Mouse (Mus musculus): ENCODE measurements around the gene N4bp2. TPM values are rescaled to one million over a fixed set of nuclear protein-coding genes. Genes with fewer than 3 reads are reported as not detected.
"Not testable (repeated sequence)": the region's sequence is repeated elsewhere in the genome, so short reads cannot be mapped to it uniquely, and the experiment has no call there.

Gene N4bp2
- 12.0 and 12.1 TPM in 2 replicates for polyA plus RNA-seq (2015; fragmentation: Nextera tagmentation; extraction: Ambion mirVana)

GRCm38 (mm10) chr5:65763088-65763915 is at the start of gene N4bp2:
Gene N4bp2, plus strand, starts transcription at chr5:65763521.
- Histone ChIP-seq H3K9ac (ENCODE audit: low read depth, low read length) (peak within 1 kb of the TSS; percentile 99), H3K4me2 (ENCODE audit: low read length) (peak within 1 kb of the TSS; percentile 72), H3K4me1 (ENCODE audit: control insufficient read depth, insufficient read depth, low read depth, low read length) (peaks cover 5% of the 10 kb centered on the region), H3K27me3 (replicated peaks; ENCODE audit: control insufficient read depth, insufficient read depth, low read length) (no peaks in the 10 kb centered on the region), H3K9me3 (ENCODE audit: control insufficient read depth, low read length) (no peaks in the 10 kb centered on the region), H3K27ac (ENCODE audit: low read depth, low read length) (peak within 1 kb of the TSS; percentile 100), H3K36me3 (ENCODE audit: control insufficient read depth, insufficient read depth, low read length) (no peaks in the 10 kb centered on the region), H3K4me3 (ENCODE audit: low read length) (peak within 1 kb of the TSS; percentile 91)
- ATAC-seq: peak; percentile 37
- 1% methylated on average over 53 of the region's 80 CpGs for WGBS

GRCm38 (mm10) chr5:65715084-65715483 is 48.2 kb upstream of the N4bp2 start:
- 90% methylated on average over 6 of the region's 6 CpGs for WGBS

GRCm38 (mm10) chr5:65717063-65717902 is 46.0 kb upstream of the N4bp2 start:
- 83% methylated on average over 18 of the region's 18 CpGs for WGBS
- no peaks in the 10 kb centered on the region for H3K36me3 ChIP-seq (ENCODE audit: control insufficient read depth, insufficient read depth, low read length)

More at GRCm38 (mm10) chr5:65715084-65715483, 48.2 kb upstream of the N4bp2 start:
- no peak overlapping the region for H3K27ac ChIP-seq (ENCODE audit: low read depth, low read length)
- H3K4me3 ChIP-seq (ENCODE audit: low read length): no peak overlapping the region
- no peaks in the 10 kb centered on the region for H3K36me3 ChIP-seq (ENCODE audit: control insufficient read depth, insufficient read depth, low read length)
- H3K4me2 ChIP-seq (ENCODE audit: low read length): no peak overlapping the region
- no peak overlapping the region for H3K9ac ChIP-seq (ENCODE audit: low read depth, low read length)
- no peaks in the 10 kb centered on the region for H3K27me3 ChIP-seq (replicated peaks; ENCODE audit: control insufficient read depth, insufficient read depth, low read length)
- H3K9me3 ChIP-seq (ENCODE audit: control insufficient read depth, low read length): no peaks in the 10 kb centered on the region
- no peak for ATAC-seq
- H3K4me1 ChIP-seq (ENCODE audit: control insufficient read depth, insufficient read depth, low read depth, low read length): no peaks in the 10 kb centered on the region

GRCm38 (mm10) chr5:65717903-65718211 is 45.5 kb upstream of the N4bp2 start:
- not testable (repeated sequence) for H3K4me3 ChIP-seq (ENCODE audit: low read length); H3K9ac ChIP-seq (ENCODE audit: low read depth, low read length); H3K4me2 ChIP-seq (ENCODE audit: low read length); H3K27me3 ChIP-seq (replicated peaks; ENCODE audit: control insufficient read depth, insufficient read depth, low read length); ATAC-seq; H3K36me3 ChIP-seq (ENCODE audit: control insufficient read depth, insufficient read depth, low read length); H3K4me1 ChIP-seq (ENCODE audit: control insufficient read depth, insufficient read depth, low read depth, low read length); H3K9me3 ChIP-seq (ENCODE audit: control insufficient read depth, low read length); H3K27ac ChIP-seq (ENCODE audit: low read depth, low read length)
- 96% methylated on average over 8 of the region's 8 CpGs for WGBS

More at GRCm38 (mm10) chr5:65717063-65717902, 46.0 kb upstream of the N4bp2 start:
- H3K27me3 ChIP-seq (replicated peaks; ENCODE audit: control insufficient read depth, insufficient read depth, low read length): no peaks in the 10 kb centered on the region
- no peak overlapping the region for H3K4me2 ChIP-seq (ENCODE audit: low read length)
- no peak overlapping the region for H3K4me3 ChIP-seq (ENCODE audit: low read length)
- H3K27ac ChIP-seq (ENCODE audit: low read depth, low read length): no peak overlapping the region
- ATAC-seq: no peak
- no peaks in the 10 kb centered on the region for H3K9me3 ChIP-seq (ENCODE audit: control insufficient read depth, low read length)
- no peaks in the 10 kb centered on the region for H3K4me1 ChIP-seq (ENCODE audit: control insufficient read depth, insufficient read depth, low read depth, low read length)
- H3K9ac ChIP-seq (ENCODE audit: low read depth, low read length): no peak overlapping the region

- H3K4me2 ChIP-seq (ENCODE audit: low read length): no peak overlapping the region
- WGBS: 21% methylated on average over 3 of the region's 3 CpGs
- no peak overlapping the region for H3K9ac ChIP-seq (ENCODE audit: low read depth, low read length)
- ATAC-seq: no peak
- H3K27ac ChIP-seq (ENCODE audit: low read depth, low read length): no peak overlapping the region
- H3K4me3 ChIP-seq (ENCODE audit: low read length): no peak overlapping the region
- H3K4me1 ChIP-seq (ENCODE audit: control insufficient read depth, insufficient read depth, low read depth, low read length): no peaks in the 10 kb centered on the region
- no peaks in the 10 kb centered on the region for H3K36me3 ChIP-seq (ENCODE audit: control insufficient read depth, insufficient read depth, low read length)
- no peaks in the 10 kb centered on the region for H3K27me3 ChIP-seq (replicated peaks; ENCODE audit: control insufficient read depth, insufficient read depth, low read length)
- no peaks in the 10 kb centered on the region for H3K9me3 ChIP-seq (ENCODE audit: control insufficient read depth, low read length)
Observed at GRCm38 (mm10) chr5:65718368-65718767, 45.0 kb upstream of the N4bp2 start.

GRCm38 (mm10) chr5:65724311-65725054 is 38.8 kb upstream of the N4bp2 start:
- no peaks in the 10 kb centered on the region for H3K27me3 ChIP-seq (replicated peaks; ENCODE audit: control insufficient read depth, insufficient read depth, low read length)
- H3K27ac ChIP-seq (ENCODE audit: low read depth, low read length): peak overlapping the region; percentile 80
- peak overlapping the region; percentile 47 for H3K4me3 ChIP-seq (ENCODE audit: low read length)
- H3K36me3 ChIP-seq (ENCODE audit: control insufficient read depth, insufficient read depth, low read length): no peaks in the 10 kb centered on the region
- WGBS: under 1% methylated on average over 23 of the region's 23 CpGs
- H3K4me2 ChIP-seq (ENCODE audit: low read length): peak overlapping the region; percentile 84
- ATAC-seq: peak; percentile 90
- H3K9me3 ChIP-seq (ENCODE audit: control insufficient read depth, low read length): no peaks in the 10 kb centered on the region
- H3K9ac ChIP-seq (ENCODE audit: low read depth, low read length): peak overlapping the region; percentile 67
- no peaks in the 10 kb centered on the region for H3K4me1 ChIP-seq (ENCODE audit: control insufficient read depth, insufficient read depth, low read depth, low read length)

- Histone ChIP-seq H3K27me3 (replicated peaks; ENCODE audit: control insufficient read depth, insufficient read depth, low read length) (no peaks in the 10 kb centered on the region), H3K4me3 (ENCODE audit: low read length) (no peak overlapping the region), H3K9ac (ENCODE audit: low read depth, low read length) (no peak overlapping the region), H3K36me3 (ENCODE audit: control insufficient read depth, insufficient read depth, low read length) (no peaks in the 10 kb centered on the region), H3K4me1 (ENCODE audit: control insufficient read depth, insufficient read depth, low read depth, low read length) (no peaks in the 10 kb centered on the region), H3K4me2 (ENCODE audit: low read length) (no peak overlapping the region), H3K27ac (ENCODE audit: low read depth, low read length) (no peak overlapping the region; the same call in 1 of the 2 replicates), H3K9me3 (ENCODE audit: control insufficient read depth, low read length) (no peaks in the 10 kb centered on the region)
- no peak for ATAC-seq
- 53% methylated on average over 9 of the region's 9 CpGs for WGBS
Observed at GRCm38 (mm10) chr5:65731173-65732007, 31.9 kb upstream of the N4bp2 start.

- 81% methylated on average over 2 of the region's 2 CpGs for WGBS
- no peak for ATAC-seq
- no peak overlapping the region for H3K9ac ChIP-seq (ENCODE audit: low read depth, low read length)
- no peaks in the 10 kb centered on the region for H3K4me1 ChIP-seq (ENCODE audit: control insufficient read depth, insufficient read depth, low read depth, low read length)
- no peak overlapping the region for H3K4me2 ChIP-seq (ENCODE audit: low read length)
- H3K4me3 ChIP-seq (ENCODE audit: low read length): no peak overlapping the region
- no peak overlapping the region for H3K27ac ChIP-seq (ENCODE audit: low read depth, low read length)
- no peaks in the 10 kb centered on the region for H3K27me3 ChIP-seq (replicated peaks; ENCODE audit: control insufficient read depth, insufficient read depth, low read length)
- no peaks in the 10 kb centered on the region for H3K36me3 ChIP-seq (ENCODE audit: control insufficient read depth, insufficient read depth, low read length)
- no peaks in the 10 kb centered on the region for H3K9me3 ChIP-seq (ENCODE audit: control insufficient read depth, low read length)
Observed at GRCm38 (mm10) chr5:65735601-65736000, 27.7 kb upstream of the N4bp2 start.

Data from hindbrain, embryonic 16.5 days (tissue).